Mouse (Mus musculus) thymus, adult 2 months (tissue): ENCODE data around the gene 4930503B20Rik.

Experiments used
- CTCF ChIP-seq: fragments of 200-500 bp; IDR thresholded peaks from 2 replicates; pipeline ENCODE4 v1.5.1; 2012; ENCODE audit warnings: mild to moderate bottlenecking, control low read depth, low read length, moderate library complexity, borderline replicate concordance; ENCODE audit not compliant: control insufficient read depth, poor library complexity, insufficient read depth; ENCODE audit errors: extremely low read depth
- POLR2A ChIP-seq: fragments of 200-500 bp; IDR thresholded peaks from 2 replicates; pipeline ENCODE4 v1.6.1; 2012; ENCODE audit warnings: mild to moderate bottlenecking, low read length, control low read depth, moderate library complexity; ENCODE audit not compliant: control insufficient read depth, poor library complexity, insufficient read depth; ENCODE audit errors: extremely low read depth

GRCm38 (mm10) chr3:146655111-146655577 lies 4.0 kb upstream of the 4930503B20Rik start:
- TF ChIP-seq POLR2A (no peak), CTCF (no peak)
